In genomic region chr6:99984856-99985224, GRCm38 (mm10) we compare ENCODE assay signal across 10 mouse cellular contexts.
DNase-seq lines count a peak whose midpoint lies in the region; ATAC-seq lines count a peak whose summit lies in the region.
"Had no signal": no experiment of that assay in that cellular context is flagged by ENCODE, and none has a peak within 500 bp of the region (broad histone marks: within the 10 kb centered on the region; RNA-seq: fewer than 3 reads in every experiment).

No protein-coding gene starts in this region.

- no peak for DNase-seq in heart, adult 8-10 months (ENCODE audit: low spot score)
- DNase-seq in left cerebral cortex, postnatal 4 days, result peak; percentile 20
- DNase-seq in left cerebral cortex, postnatal 25 days (ENCODE audit: low spot score in 2 of 2), result no peak
- DNase-seq in ovary, postnatal 36 days (ENCODE audit: low spot score), result no peak
- no peak for DNase-seq in thymus, postnatal 4 days
- DNase-seq: right cerebral cortex, adult 18-20 months had no signal

- no peak overlapping the region for H3K9ac ChIP-seq in heart, embryonic 11.5 days (ENCODE audit: low read depth, low read length)
- 0 out of 2 replicates have a peak overlapping the region, but pooled peaks have one; percentile 10 for H3K9ac ChIP-seq in forebrain, embryonic 16.5 days (replicated peaks; ENCODE audit: low read depth, low read length)
- H3K9ac ChIP-seq in stomach, embryonic 15.5 days, result no peak overlapping the region
- H3K9ac ChIP-seq: lung, embryonic 15.5 days had no signal

- peaks cover 17% of the 10 kb centered on the region for H3K4me1 ChIP-seq in heart, embryonic 11.5 days (ENCODE audit: control insufficient read depth, insufficient read depth, low read length)
- peaks cover 16% of the 10 kb centered on the region for H3K4me1 ChIP-seq in forebrain, embryonic 16.5 days (replicated peaks; ENCODE audit: control insufficient read depth, insufficient read depth, low read length)
- H3K4me1 ChIP-seq in stomach, embryonic 15.5 days, result peaks cover 15% of the 10 kb centered on the region

- peak overlapping the region; percentile 35; the same call in 1 of the 2 replicates for H3K4me2 ChIP-seq in heart, embryonic 11.5 days
- peak overlapping the region; percentile 25; the same call in 1 of the 2 replicates for H3K4me2 ChIP-seq in forebrain, embryonic 16.5 days (ENCODE audit: low read length)
- peak overlapping the region; percentile 14; the same call in 1 of the 2 replicates for H3K4me2 ChIP-seq in stomach, embryonic 15.5 days
- H3K4me2 ChIP-seq: lung, embryonic 15.5 days had no signal

- 15% methylated on average over 10 of the region's 10 CpGs for WGBS in heart, embryonic 11.5 days (ENCODE audit: insufficient replicate concordance)
- 7% methylated on average over 10 of the region's 10 CpGs for WGBS in forebrain, embryonic 16.5 days
- WGBS in stomach, embryonic 15.5 days, result 30% methylated on average over 10 of the region's 10 CpGs

- intact Hi-C loops in left cerebral cortex, postnatal 4 days (cut with DNase I), result no loop called here
- intact Hi-C loops in left cerebral cortex, postnatal 25 days (cut with DNase I), result no loop called here

- peaks cover 59% of the 10 kb centered on the region for H3K27me3 ChIP-seq in heart, embryonic 11.5 days (ENCODE audit: control insufficient read depth, insufficient read depth, low read length)
- H3K27me3 ChIP-seq in forebrain, embryonic 16.5 days (replicated peaks; ENCODE audit: control insufficient read depth, insufficient read depth, low read length), result no peaks in the 10 kb centered on the region
- no peaks in the 10 kb centered on the region for H3K27me3 ChIP-seq in stomach, embryonic 15.5 days (replicated peaks)

- no peak overlapping the region for H3K4me3 ChIP-seq in heart, embryonic 11.5 days (ENCODE audit: low read depth, low read length)
- no peak overlapping the region for H3K4me3 ChIP-seq in forebrain, embryonic 16.5 days (replicated peaks; ENCODE audit: low read length)
- no peak overlapping the region for H3K4me3 ChIP-seq in stomach, embryonic 15.5 days (replicated peaks)
- H3K4me3 ChIP-seq: lung, embryonic 15.5 days had no signal

- no peaks in the 10 kb centered on the region for H3K36me3 ChIP-seq in heart, embryonic 11.5 days (ENCODE audit: control insufficient read depth, insufficient read depth, low read length)
- no peaks in the 10 kb centered on the region for H3K36me3 ChIP-seq in forebrain, embryonic 16.5 days (ENCODE audit: control insufficient read depth, insufficient read depth)
- H3K36me3 ChIP-seq in stomach, embryonic 15.5 days, result no peaks in the 10 kb centered on the region
- H3K36me3 ChIP-seq: lung, embryonic 15.5 days had no signal

- H3K9me3 ChIP-seq in heart, embryonic 11.5 days (replicated peaks; ENCODE audit: control insufficient read depth, low read length), result no peaks in the 10 kb centered on the region
- H3K9me3 ChIP-seq in forebrain, embryonic 16.5 days (ENCODE audit: control insufficient read depth, low read length), result no peaks in the 10 kb centered on the region
- no peaks in the 10 kb centered on the region for H3K9me3 ChIP-seq in stomach, embryonic 15.5 days
- H3K9me3 ChIP-seq: lung, embryonic 15.5 days had no signal

- H3K27ac ChIP-seq in heart, embryonic 11.5 days (ENCODE audit: low read depth, low read length), result no peak overlapping the region
- no peak overlapping the region for H3K27ac ChIP-seq in forebrain, embryonic 16.5 days (ENCODE audit: low read length)
- no peak overlapping the region for H3K27ac ChIP-seq in stomach, embryonic 15.5 days
- H3K27ac ChIP-seq: lung, embryonic 15.5 days had no signal

- no peak for ATAC-seq in heart, embryonic 11.5 days (replicated peaks; ENCODE audit: insufficient number of reproducible peaks, low FRiP score, low TSS enrichment)
- peak; percentile 22 for ATAC-seq in forebrain, embryonic 16.5 days
- ATAC-seq in stomach, embryonic 15.5 days (ENCODE audit: insufficient read depth, low FRiP score, low read depth), result no peak
